Mouse (Mus musculus): ENCODE data around the gene Olfr1425. TPM values are rescaled to one million over a fixed set of nuclear protein-coding genes. Genes with fewer than 3 reads are reported as not detected.

The Olfr1425 gene
- polyA plus RNA-seq, 1 experiment from 2014 or later = not detected

GRCm38 (mm10) chr19:12041217-12041616, 36.3 kb downstream of the Olfr1425 start, which contains the start of gene Olfr1423:
Gene Olfr1423, minus strand, starts transcription at chr19:12041317.
- Histone ChIP-seq H3K27ac (no peak within 1 kb of the TSS), H3K4me2 (no peak within 1 kb of the TSS), H3K36me3 (no peaks in the 10 kb centered on the region), H3K27me3 (no peaks in the 10 kb centered on the region), H3K4me3 (no peak within 1 kb of the TSS), H3K9me3 (replicated peaks) (no peaks in the 10 kb centered on the region), H3K9ac (no peak within 1 kb of the TSS), H3K4me1 (replicated peaks) (no peaks in the 10 kb centered on the region)
- 46% methylated on average over 2 of the region's 2 CpGs for WGBS
- no peak for ATAC-seq (replicated peaks; ENCODE audit: insufficient number of reproducible peaks, insufficient read depth, low FRiP score, low read depth)

- Histone ChIP-seq H3K4me2 (no peak overlapping the region), H3K4me3 (no peak overlapping the region), H3K9ac (no peak overlapping the region), H3K27ac (no peak overlapping the region), H3K36me3 (no peaks in the 10 kb centered on the region), H3K4me1 (replicated peaks) (no peaks in the 10 kb centered on the region), H3K9me3 (replicated peaks) (no peaks in the 10 kb centered on the region), H3K27me3 (no peaks in the 10 kb centered on the region)
- ATAC-seq (replicated peaks; ENCODE audit: insufficient number of reproducible peaks, insufficient read depth, low FRiP score, low read depth) = no peak
Measured at GRCm38 (mm10) chr19:12037727-12038126, 39.8 kb downstream of the Olfr1425 start.

- H3K9me3 ChIP-seq (replicated peaks) = no peaks in the 10 kb centered on the region
- ATAC-seq (replicated peaks; ENCODE audit: insufficient number of reproducible peaks, insufficient read depth, low FRiP score, low read depth) = no peak
- no peaks in the 10 kb centered on the region for H3K36me3 ChIP-seq
- WGBS = 42% methylated on average over 2 of the region's 2 CpGs
- H3K27me3 ChIP-seq = no peaks in the 10 kb centered on the region
- H3K4me3 ChIP-seq = no peak overlapping the region
- no peak overlapping the region for H3K9ac ChIP-seq
- no peaks in the 10 kb centered on the region for H3K4me1 ChIP-seq (replicated peaks)
- H3K4me2 ChIP-seq = no peak overlapping the region
- no peak overlapping the region for H3K27ac ChIP-seq
Measured at GRCm38 (mm10) chr19:12026606-12027005, 50.9 kb downstream of the Olfr1425 start.

GRCm38 (mm10) chr19:12025333-12025732, 52.2 kb downstream of the Olfr1425 start:
- 71% methylated on average over 3 of the region's 3 CpGs for whole genome bisulfite sequencing

GRCm38 (mm10) chr19:12024149-12024548, 53.4 kb downstream of the Olfr1425 start:
- Histone ChIP-seq H3K4me3 (no peak overlapping the region), H3K9ac (no peak overlapping the region), H3K27me3 (no peaks in the 10 kb centered on the region), H3K4me2 (no peak overlapping the region), H3K4me1 (replicated peaks) (no peaks in the 10 kb centered on the region), H3K9me3 (replicated peaks) (no peaks in the 10 kb centered on the region), H3K27ac (no peak overlapping the region), H3K36me3 (no peaks in the 10 kb centered on the region)
- WGBS = 78% methylated on average over 4 of the region's 4 CpGs
- ATAC-seq (replicated peaks; ENCODE audit: insufficient number of reproducible peaks, insufficient read depth, low FRiP score, low read depth) = no peak

More at GRCm38 (mm10) chr19:12025333-12025732, 52.2 kb downstream of the Olfr1425 start:
- H3K27me3 ChIP-seq = no peaks in the 10 kb centered on the region
- no peaks in the 10 kb centered on the region for H3K4me1 ChIP-seq (replicated peaks)
- no peak overlapping the region for H3K9ac ChIP-seq
- H3K4me2 ChIP-seq = no peak overlapping the region
- H3K4me3 ChIP-seq = no peak overlapping the region
- no peaks in the 10 kb centered on the region for H3K36me3 ChIP-seq
- ATAC-seq (replicated peaks; ENCODE audit: insufficient number of reproducible peaks, insufficient read depth, low FRiP score, low read depth) = no peak
- no peaks in the 10 kb centered on the region for H3K9me3 ChIP-seq (replicated peaks)
- no peak overlapping the region for H3K27ac ChIP-seq

Other genes with a start within 250 kb of the Olfr1425 start
- gene Olfr1417, start 238.5 kb downstream of the Olfr1425 start, polyA plus RNA-seq (2015; fragmentation: Nextera tagmentation; extraction: Ambion mirVana) = not detected in 2 replicates
- not detected in 2 replicates for gene Olfr1418, start 216.7 kb downstream of the Olfr1425 start, polyA plus RNA-seq (2015; fragmentation: Nextera tagmentation; extraction: Ambion mirVana)
- gene Olfr1419, start 202.6 kb downstream of the Olfr1425 start, polyA plus RNA-seq (2015; fragmentation: Nextera tagmentation; extraction: Ambion mirVana) = not detected in 2 replicates
- 0.05 and 0.28 TPM in 2 replicates for gene Olfr1420, start 191.2 kb downstream of the Olfr1425 start, polyA plus RNA-seq (2015; fragmentation: Nextera tagmentation; extraction: Ambion mirVana)
- gene Patl1, start 165.3 kb downstream of the Olfr1425 start, polyA plus RNA-seq (2015; fragmentation: Nextera tagmentation; extraction: Ambion mirVana) = 17.2 and 17.3 TPM in 2 replicates
- 4.3 and 4.4 TPM in 2 replicates for gene Osbp, start 111.8 kb downstream of the Olfr1425 start, polyA plus RNA-seq (2015; fragmentation: Nextera tagmentation; extraction: Ambion mirVana)
- 0.03 TPM in 1 of 2 replicates, not detected in the other for gene Olfr1423, start 36.4 kb downstream of the Olfr1425 start, polyA plus RNA-seq (2015; fragmentation: Nextera tagmentation; extraction: Ambion mirVana)
- gene Olfr1424, start 15.0 kb downstream of the Olfr1425 start, polyA plus RNA-seq (2015; fragmentation: Nextera tagmentation; extraction: Ambion mirVana) = not detected in 2 replicates
- gene Olfr1426, start 14.3 kb upstream of the Olfr1425 start, polyA plus RNA-seq (2015; fragmentation: Nextera tagmentation; extraction: Ambion mirVana) = not detected in 2 replicates
- not detected in 2 replicates for gene Olfr1427, start 25.6 kb upstream of the Olfr1425 start, polyA plus RNA-seq (2015; fragmentation: Nextera tagmentation; extraction: Ambion mirVana)
- not detected in 2 replicates for gene Olfr1428, start 38.2 kb upstream of the Olfr1425 start, polyA plus RNA-seq (2015; fragmentation: Nextera tagmentation; extraction: Ambion mirVana)
- not detected in 2 replicates for gene Olfr76, start 45.5 kb upstream of the Olfr1425 start, polyA plus RNA-seq (2015; fragmentation: Nextera tagmentation; extraction: Ambion mirVana)
- not detected in 2 replicates for gene Olfr1555-ps1, start 92.4 kb upstream of the Olfr1425 start, polyA plus RNA-seq (2015; fragmentation: Nextera tagmentation; extraction: Ambion mirVana)
- not detected in 2 replicates for gene Olfr1431, start 122.9 kb upstream of the Olfr1425 start, polyA plus RNA-seq (2015; fragmentation: Nextera tagmentation; extraction: Ambion mirVana)
- not detected in 2 replicates for gene Olfr1432, start 154.9 kb upstream of the Olfr1425 start, polyA plus RNA-seq (2015; fragmentation: Nextera tagmentation; extraction: Ambion mirVana)
- not detected in 2 replicates for gene Olfr262, start 163.9 kb upstream of the Olfr1425 start, polyA plus RNA-seq (2015; fragmentation: Nextera tagmentation; extraction: Ambion mirVana)
- not detected in 2 replicates for gene Olfr235, start 183.3 kb upstream of the Olfr1425 start, polyA plus RNA-seq (2015; fragmentation: Nextera tagmentation; extraction: Ambion mirVana)
- not detected in 2 replicates for gene Olfr1434, start 202.1 kb upstream of the Olfr1425 start, polyA plus RNA-seq (2015; fragmentation: Nextera tagmentation; extraction: Ambion mirVana)
- not detected in 2 replicates for gene Olfr1436, start 221.4 kb upstream of the Olfr1425 start, polyA plus RNA-seq (2015; fragmentation: Nextera tagmentation; extraction: Ambion mirVana)
- gene Olfr1437, start 247.4 kb upstream of the Olfr1425 start, polyA plus RNA-seq (2015; fragmentation: Nextera tagmentation; extraction: Ambion mirVana) = not detected in 2 replicates